Mouse (Mus musculus) ES-Bruce4 (cell line): ENCODE data around the gene Tceal3. TPM values are rescaled to one million over a fixed set of nuclear protein-coding genes. Genes with fewer than 3 reads are reported as not detected.
"Not testable (repeated sequence)": the region's sequence is repeated elsewhere in the genome, so short reads cannot be mapped to it uniquely, and the experiment has no call there.

Source experiments
- H3K27ac ChIP-seq: 2 replicates; pipeline ENCODE4 v1.5.1; 2012; ENCODE audit warnings: low read length, inconsistent platforms; ENCODE audit not compliant: insufficient read depth
- H3K27me3 ChIP-seq: 2 replicates; pipeline ENCODE4 v1.6.1; 2012; ENCODE audit warnings: mild to moderate bottlenecking, low read length, inconsistent platforms; ENCODE audit not compliant: control insufficient read depth, poor library complexity, insufficient read depth, severe bottlenecking
- H3K36me3 ChIP-seq: 2 replicates; pipeline ENCODE4 v1.6.1; 2012; ENCODE audit warnings: inconsistent platforms, mild to moderate bottlenecking, low read length, moderate library complexity; ENCODE audit not compliant: control insufficient read depth, poor library complexity, insufficient read depth, severe bottlenecking
- H3K4me1 ChIP-seq: one replicate; pipeline ENCODE4 v1.8.1; 2011; ENCODE audit warnings: low read length; ENCODE audit not compliant: control insufficient read depth, insufficient read depth
- H3K4me3 ChIP-seq: 2 replicates; pipeline ENCODE4 v1.5.1; 2011; ENCODE audit warnings: low read depth, mild to moderate bottlenecking, low read length
- H3K9ac ChIP-seq: 2 replicates; pipeline ENCODE4 v1.6.1; 2012; ENCODE audit warnings: low read depth, mild to moderate bottlenecking, inconsistent platforms; ENCODE audit not compliant: poor library complexity, severe bottlenecking
- H3K9me3 ChIP-seq: replicated peaks from 2 replicates; pipeline ENCODE4 v1.6.1; 2012; ENCODE audit warnings: mild to moderate bottlenecking, low read length, inconsistent platforms; ENCODE audit not compliant: control insufficient read depth, poor library complexity, insufficient read depth, severe bottlenecking
- CTCF ChIP-seq: IDR thresholded peaks from one replicate; pipeline ENCODE4 v1.8.1; 2011; ENCODE audit warnings: low read depth, low read length
- EP300 ChIP-seq: IDR thresholded peaks from 2 replicates; pipeline ENCODE4 v1.6.1; 2011; ENCODE audit warnings: low read depth, low read length; ENCODE audit not compliant: insufficient read depth
- POLR2A ChIP-seq: IDR thresholded peaks from one replicate; pipeline ENCODE4 v1.8.1; 2011; ENCODE audit warnings: low read length; ENCODE audit not compliant: insufficient read depth
- polyA plus RNA-seq: library from polyadenylated mRNA; stranded (reverse); fragments of >200 nt; gene quantifications from 2 replicates; pipeline ENCODE4 v1.2.4, GENCODE M21; 2011; ENCODE audit warnings: low read depth; ENCODE audit not compliant: missing spikeins, insufficient read depth, insufficient read length

The Tceal3 gene
- polyA plus RNA-seq, 1 experiment: not detected

DNA sequence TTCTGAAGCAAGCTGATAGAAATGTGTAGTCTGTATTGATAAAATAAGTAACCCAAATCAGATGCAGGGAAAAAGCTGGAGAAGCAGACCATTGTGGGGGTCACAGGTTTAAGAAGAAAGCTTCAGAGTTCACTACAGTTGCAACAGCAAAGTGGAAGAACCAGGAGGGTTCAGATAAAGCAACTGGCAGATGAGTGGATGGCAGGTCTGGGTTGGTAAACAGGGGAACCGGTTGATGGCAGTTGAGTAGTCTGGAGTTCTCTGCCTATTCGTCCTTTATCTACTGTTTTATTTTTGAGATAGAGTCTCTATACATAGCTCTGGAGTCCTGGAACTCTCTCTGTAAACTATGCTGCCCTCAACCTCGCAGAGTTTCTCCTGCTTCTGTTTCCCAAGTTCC is 90.3 kb downstream of the Tceal3 start:
- no peaks in the 10 kb centered on the region for H3K36me3 ChIP-seq
- H3K4me3 ChIP-seq: no peak overlapping the region
- H3K9ac ChIP-seq: no peak overlapping the region
- H3K27ac ChIP-seq: no peak overlapping the region
- no peaks in the 10 kb centered on the region for H3K27me3 ChIP-seq
- H3K9me3 ChIP-seq: no peaks in the 10 kb centered on the region
- H3K4me1 ChIP-seq: no peaks in the 10 kb centered on the region
- no peak for TF ChIP-seq POLR2A
- TF ChIP-seq EP300: no peak
- no peak for TF ChIP-seq CTCF

GRCm38 (mm10) chrX:136691606-136692293 is 101.1 kb downstream of the Tceal3 start:
- not testable (repeated sequence) for H3K4me1 ChIP-seq, H3K27ac ChIP-seq, H3K36me3 ChIP-seq, H3K27me3 ChIP-seq, H3K9ac ChIP-seq, H3K9me3 ChIP-seq, H3K4me3 ChIP-seq

DNA sequence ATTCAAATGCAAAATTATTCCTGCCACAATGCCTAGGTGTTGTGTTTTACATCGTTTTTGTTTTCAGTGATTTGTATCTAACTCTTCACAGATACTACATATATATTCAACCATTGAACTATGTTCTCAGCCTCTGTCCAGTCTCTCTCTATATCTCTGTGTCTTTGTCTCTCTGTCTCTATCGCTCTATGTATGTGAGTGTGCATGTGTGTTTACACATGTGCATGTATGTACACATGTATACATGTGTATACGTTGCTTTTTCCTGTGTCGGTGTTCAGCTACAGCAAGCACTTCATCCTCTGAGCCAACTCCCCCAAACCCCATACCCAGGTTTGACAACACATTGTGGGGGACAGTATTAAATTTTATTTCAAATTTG is 101.6 kb downstream of the Tceal3 start:
- H3K9me3 ChIP-seq: no peaks in the 10 kb centered on the region; the same call in 1 of the 2 replicates
- no peaks in the 10 kb centered on the region for H3K36me3 ChIP-seq

GRCm38 (mm10) chrX:136693196-136693595 is 102.6 kb downstream of the Tceal3 start:
- H3K4me3 ChIP-seq: no peak overlapping the region
- H3K9me3 ChIP-seq: no peaks in the 10 kb centered on the region; the same call in 1 of the 2 replicates
- H3K27ac ChIP-seq: no peak overlapping the region
- no peaks in the 10 kb centered on the region for H3K27me3 ChIP-seq
- TF ChIP-seq EP300 (no peak), POLR2A (no peak), CTCF (no peak)
- no peaks in the 10 kb centered on the region for H3K4me1 ChIP-seq
- no peaks in the 10 kb centered on the region for H3K36me3 ChIP-seq
- H3K9ac ChIP-seq: no peak overlapping the region

More for the DNA sequence above, 101.6 kb downstream of the Tceal3 start:
- H3K4me3 ChIP-seq: no peak overlapping the region
- H3K4me1 ChIP-seq: no peaks in the 10 kb centered on the region
- no peaks in the 10 kb centered on the region for H3K27me3 ChIP-seq
- TF ChIP-seq EP300: no peak
- no peak for TF ChIP-seq CTCF
- no peak for TF ChIP-seq POLR2A
- H3K27ac ChIP-seq: no peak overlapping the region
- H3K9ac ChIP-seq: no peak overlapping the region

- Histone ChIP-seq H3K9me3 (no peaks in the 10 kb centered on the region), H3K4me1 (no peaks in the 10 kb centered on the region), H3K4me3 (peak within 1 kb of the TSS; percentile 92), H3K27ac (no peak within 1 kb of the TSS), H3K9ac (peak within 1 kb of the TSS; percentile 40), H3K27me3 (no peaks in the 10 kb centered on the region), H3K36me3 (no peaks in the 10 kb centered on the region)
- no peak for TF ChIP-seq EP300
- TF ChIP-seq POLR2A: no peak
- TF ChIP-seq CTCF: no peak
These were observed 117.0 kb downstream of the Tceal3 start, which contains the start of gene Tceal1 for GRCm38 (mm10) chrX:136707446-136708167. Gene Tceal1 (plus strand): TSS chrX:136707982.

- H3K27ac ChIP-seq: no peak overlapping the region
- no peaks in the 10 kb centered on the region for H3K4me1 ChIP-seq
- H3K27me3 ChIP-seq: no peaks in the 10 kb centered on the region
- no peaks in the 10 kb centered on the region for H3K36me3 ChIP-seq
- H3K9me3 ChIP-seq: no peaks in the 10 kb centered on the region
- TF ChIP-seq POLR2A (no peak), CTCF (no peak), EP300 (no peak)
- H3K9ac ChIP-seq: peak overlapping the region; percentile 40
- H3K4me3 ChIP-seq: peak overlapping the region; percentile 92
These were observed 117.6 kb downstream of the Tceal3 start for GRCm38 (mm10) chrX:136708168-136708681.
